Mouse (Mus musculus) liver, embryonic 15.5 days (tissue): ENCODE measurements around the gene Bcat2. TPM values are rescaled to one million over a fixed set of nuclear protein-coding genes. Genes with fewer than 3 reads are reported as not detected.

Source experiments
- ATAC-seq: fragments of 200-750 bp; cut with Nextera tagmentation; 2 replicates; pipeline ENCODE4 v1.8.0; 2017; ENCODE audit warnings: moderate number of reproducible peaks, mild to moderate bottlenecking, moderate library complexity; ENCODE audit not compliant: insufficient read depth
- H3K27ac ChIP-seq: fragments of 300-500 bp; sonication (generic); replicated peaks from 2 replicates; pipeline ENCODE4 v1.5.1; 2015; ENCODE audit warnings: mild to moderate bottlenecking, inconsistent platforms
- H3K27me3 ChIP-seq: fragments of 300-500 bp; sonication (generic); 2 replicates; pipeline ENCODE4 v1.6.1; 2015; ENCODE audit warnings: mild to moderate bottlenecking, inconsistent platforms
- H3K36me3 ChIP-seq: fragments of 300-500 bp; sonication (generic); replicated peaks from 2 replicates; pipeline ENCODE4 v1.6.1; 2015; ENCODE audit warnings: moderate library complexity, mild to moderate bottlenecking, inconsistent platforms
- H3K4me1 ChIP-seq: fragments of 300-500 bp; sonication (generic); replicated peaks from 2 replicates; pipeline ENCODE4 v1.6.1; 2015; ENCODE audit warnings: inconsistent platforms
- H3K4me2 ChIP-seq: fragments of 300-500 bp; sonication (generic); 2 replicates; pipeline ENCODE4 v1.6.1; 2015; ENCODE audit warnings: moderate library complexity, mild to moderate bottlenecking, inconsistent platforms
- H3K4me3 ChIP-seq: fragments of 300-500 bp; sonication (generic); replicated peaks from 2 replicates; pipeline ENCODE4 v1.5.1; 2015; ENCODE audit warnings: mild to moderate bottlenecking, inconsistent platforms
- H3K9ac ChIP-seq: fragments of 300-500 bp; sonication (generic); 2 replicates; pipeline ENCODE4 v1.6.1; 2015; ENCODE audit warnings: moderate library complexity, mild to moderate bottlenecking, inconsistent platforms
- H3K9me3 ChIP-seq: fragments of 300-500 bp; sonication (generic); replicated peaks from 2 replicates; pipeline ENCODE4 v1.6.1; 2016; ENCODE audit warnings: inconsistent platforms
- WGBS: fragments of 180-500 bp; shearing (Covaris S2); methylation state at CpG from one replicate; pipeline ENCODE4 v1.1.7; 2015; ENCODE audit warnings: mixed read lengths; ENCODE audit not compliant: insufficient replicate concordance; 5-methylcytosine and 5-hydroxymethylcytosine counted together
- polyA plus RNA-seq: library from polyadenylated mRNA; unstranded; fragments of >200 nt; fragmentation: Nextera tagmentation; extraction: Ambion mirVana; gene quantifications from 2 replicates; pipeline ENCODE4 v1.2.1, GENCODE M21; 2015

Bcat2 gene
- polyA plus RNA-seq, 1 experiment from 2014 or later: 46.3 TPM

DNA sequence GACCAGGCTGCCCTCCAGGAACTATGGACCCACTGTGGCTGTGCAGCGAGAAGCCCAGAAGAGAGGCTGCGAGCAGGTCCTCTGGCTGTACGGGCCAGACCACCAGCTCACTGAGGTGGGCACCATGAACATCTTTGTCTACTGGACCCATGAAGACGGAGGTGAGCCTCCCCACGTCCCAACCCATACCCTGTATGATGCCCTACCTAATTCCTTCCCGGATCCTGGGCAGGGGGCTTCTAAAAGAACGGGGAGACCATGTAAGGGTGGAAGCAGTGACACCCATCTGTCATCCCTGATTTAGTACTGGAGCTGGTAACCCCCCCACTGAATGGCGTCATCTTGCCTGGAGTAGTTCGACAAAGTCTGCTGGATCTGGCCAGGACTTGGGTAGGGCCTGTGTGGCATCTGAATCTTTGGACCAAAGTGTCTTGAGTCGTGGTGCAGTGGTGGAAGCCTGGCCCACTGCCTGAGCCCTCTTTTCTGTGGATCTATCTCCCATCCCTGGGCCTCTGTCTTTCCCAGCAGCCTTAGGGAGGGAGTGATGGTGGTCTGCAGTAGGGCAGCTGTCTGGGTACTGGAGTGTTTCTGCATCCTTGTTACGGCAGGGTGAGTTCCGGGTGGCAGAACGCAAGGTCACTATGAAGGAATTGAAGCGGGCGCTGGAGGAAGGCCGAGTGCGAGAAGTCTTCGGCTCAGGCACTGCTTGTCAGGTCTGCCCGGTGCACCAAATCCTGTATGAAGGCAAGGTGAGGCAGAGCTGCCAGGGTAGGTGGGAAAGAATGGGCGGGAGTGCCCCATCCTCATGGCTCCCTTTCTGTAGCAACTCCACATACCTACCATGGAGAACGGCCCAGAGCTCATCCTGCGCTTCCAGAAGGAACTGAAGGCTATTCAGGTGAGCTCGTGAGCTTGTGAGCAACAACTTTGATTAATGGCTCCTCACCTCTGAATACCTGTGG, 18.0 kb downstream of the Bcat2 start:
- Histone ChIP-seq H3K27me3 (no peaks in the 10 kb centered on the region), H3K36me3 (peaks cover 35% of the 10 kb centered on the region), H3K9ac (no peak overlapping the region), H3K4me2 (no peak overlapping the region), H3K4me3 (no peak overlapping the region), H3K27ac (no peak overlapping the region), H3K4me1 (peaks cover 19% of the 10 kb centered on the region), H3K9me3 (no peaks in the 10 kb centered on the region)
- no peak for ATAC-seq
- 82% methylated on average over 23 of the region's 23 CpGs for WGBS

DNA sequence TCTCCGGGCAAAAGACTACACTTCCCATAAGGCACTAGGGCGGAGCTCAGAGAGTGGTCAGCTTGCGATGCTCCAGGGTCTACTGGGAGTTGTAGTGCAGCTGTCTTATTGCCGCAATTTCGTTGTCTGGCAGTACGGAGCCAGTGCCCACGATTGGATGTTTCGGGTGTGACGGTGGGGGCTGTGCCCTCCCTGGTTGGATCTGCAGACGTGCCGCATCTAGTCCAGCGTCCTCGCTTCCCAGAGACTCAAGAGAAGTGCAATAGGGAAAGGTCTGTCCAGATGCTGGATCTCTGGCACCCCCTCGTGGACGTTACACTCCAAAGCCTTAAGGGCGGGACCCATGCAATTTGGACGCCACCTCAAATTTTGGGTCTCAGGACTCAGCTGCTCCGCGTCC, 19.2 kb downstream of the Bcat2 start:
- peak overlapping the region; percentile 50 for H3K4me3 ChIP-seq
- H3K36me3 ChIP-seq: peaks cover 29% of the 10 kb centered on the region
- ATAC-seq: peak; percentile 85
- 5% methylated on average over 19 of the region's 19 CpGs for WGBS
- peak overlapping the region; percentile 68 for H3K4me2 ChIP-seq
- H3K9me3 ChIP-seq: no peaks in the 10 kb centered on the region
- H3K9ac ChIP-seq: 0 out of 2 replicates have a peak overlapping the region, but pooled peaks have one; percentile 32
- no peaks in the 10 kb centered on the region for H3K27me3 ChIP-seq
- H3K27ac ChIP-seq: no peak overlapping the region
- peaks cover 21% of the 10 kb centered on the region for H3K4me1 ChIP-seq

DNA sequence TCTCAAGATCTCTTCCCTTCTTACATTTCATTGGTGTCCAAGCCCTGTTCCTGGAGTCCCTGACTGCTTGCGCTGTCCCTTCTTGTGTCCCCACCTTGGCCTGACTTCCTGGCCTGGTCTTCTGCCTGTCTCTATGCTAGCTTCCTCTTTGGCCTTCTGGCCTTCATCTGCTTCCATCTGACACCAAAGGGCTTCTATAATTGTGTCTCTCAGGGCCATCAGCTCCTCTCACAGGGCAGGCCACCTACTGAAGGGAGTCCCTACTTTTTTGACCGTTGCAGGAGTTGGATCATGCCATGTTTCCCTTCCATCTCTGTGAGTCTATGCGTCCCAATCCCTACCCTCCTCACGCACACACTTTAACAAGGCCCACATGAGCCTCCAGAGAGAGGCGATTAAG, 19.9 kb downstream of the Bcat2 start:
- Histone ChIP-seq H3K4me2 (peak overlapping the region; percentile 68), H3K36me3 (peaks cover 24% of the 10 kb centered on the region), H3K9ac (no peak overlapping the region), H3K4me3 (no peak overlapping the region), H3K27me3 (no peaks in the 10 kb centered on the region), H3K27ac (0 out of 2 replicates have a peak overlapping the region, but pooled peaks have one; percentile 25), H3K4me1 (peaks cover 21% of the 10 kb centered on the region), H3K9me3 (no peaks in the 10 kb centered on the region)
- WGBS: 79% methylated on average over 5 of the region's 5 CpGs
- ATAC-seq: no peak

DNA sequence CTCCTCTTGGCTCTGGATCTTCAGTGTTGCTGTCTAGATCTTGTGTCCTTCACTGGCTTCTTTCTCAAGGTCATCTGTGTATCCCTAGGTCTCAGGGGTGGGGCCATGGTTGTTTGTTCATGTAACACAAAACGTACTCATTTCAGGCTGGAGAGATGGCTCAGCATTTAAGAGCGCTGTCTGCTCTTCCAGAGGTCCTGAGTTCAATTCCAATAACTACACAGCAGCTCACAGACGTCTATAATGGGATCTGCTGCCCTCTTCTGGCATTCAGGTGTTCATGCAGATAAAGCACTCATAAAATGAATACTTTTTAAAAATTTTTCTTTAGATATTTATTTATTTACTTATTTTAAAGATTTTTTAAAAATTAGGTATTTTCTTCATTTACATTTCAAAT, 20.9 kb downstream of the Bcat2 start:
- WGBS: 51% methylated on average over 3 of the region's 3 CpGs
- no peak for ATAC-seq
- H3K27ac ChIP-seq: no peak overlapping the region
- H3K36me3 ChIP-seq: peaks cover 14% of the 10 kb centered on the region
- H3K4me1 ChIP-seq: peaks cover 21% of the 10 kb centered on the region
- H3K9ac ChIP-seq: no peak overlapping the region
- H3K27me3 ChIP-seq: no peaks in the 10 kb centered on the region
- no peaks in the 10 kb centered on the region for H3K9me3 ChIP-seq
- no peak overlapping the region for H3K4me2 ChIP-seq
- no peak overlapping the region for H3K4me3 ChIP-seq

DNA sequence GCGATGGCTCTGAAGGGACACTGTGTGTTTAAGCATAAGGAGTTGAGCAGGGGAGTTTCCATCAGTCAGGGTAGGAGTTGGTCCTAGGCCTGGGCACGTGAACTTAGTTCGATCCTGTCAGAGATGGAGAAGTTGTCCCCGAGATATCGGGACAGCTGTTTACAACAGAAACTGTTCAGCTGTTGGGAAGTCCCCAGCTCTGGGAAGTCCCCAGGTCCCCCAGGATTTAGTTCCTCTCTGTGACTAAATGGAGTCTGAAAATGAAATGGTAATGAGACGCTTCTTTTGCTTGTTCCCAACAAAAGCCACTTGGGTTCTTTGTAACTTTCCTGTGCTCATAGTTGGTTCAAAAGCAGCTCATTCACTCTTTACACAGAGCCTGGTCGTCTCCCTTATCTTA, 21.9 kb downstream of the Bcat2 start:
- no peak overlapping the region for H3K4me2 ChIP-seq
- WGBS: 56% methylated on average over 7 of the region's 7 CpGs
- no peaks in the 10 kb centered on the region for H3K27me3 ChIP-seq
- H3K36me3 ChIP-seq: peaks cover 11% of the 10 kb centered on the region; the same call in 1 of the 2 replicates
- no peak for ATAC-seq
- no peaks in the 10 kb centered on the region for H3K9me3 ChIP-seq
- H3K27ac ChIP-seq: no peak overlapping the region
- H3K9ac ChIP-seq: no peak overlapping the region
- H3K4me1 ChIP-seq: peaks cover 21% of the 10 kb centered on the region
- no peak overlapping the region for H3K4me3 ChIP-seq

DNA sequence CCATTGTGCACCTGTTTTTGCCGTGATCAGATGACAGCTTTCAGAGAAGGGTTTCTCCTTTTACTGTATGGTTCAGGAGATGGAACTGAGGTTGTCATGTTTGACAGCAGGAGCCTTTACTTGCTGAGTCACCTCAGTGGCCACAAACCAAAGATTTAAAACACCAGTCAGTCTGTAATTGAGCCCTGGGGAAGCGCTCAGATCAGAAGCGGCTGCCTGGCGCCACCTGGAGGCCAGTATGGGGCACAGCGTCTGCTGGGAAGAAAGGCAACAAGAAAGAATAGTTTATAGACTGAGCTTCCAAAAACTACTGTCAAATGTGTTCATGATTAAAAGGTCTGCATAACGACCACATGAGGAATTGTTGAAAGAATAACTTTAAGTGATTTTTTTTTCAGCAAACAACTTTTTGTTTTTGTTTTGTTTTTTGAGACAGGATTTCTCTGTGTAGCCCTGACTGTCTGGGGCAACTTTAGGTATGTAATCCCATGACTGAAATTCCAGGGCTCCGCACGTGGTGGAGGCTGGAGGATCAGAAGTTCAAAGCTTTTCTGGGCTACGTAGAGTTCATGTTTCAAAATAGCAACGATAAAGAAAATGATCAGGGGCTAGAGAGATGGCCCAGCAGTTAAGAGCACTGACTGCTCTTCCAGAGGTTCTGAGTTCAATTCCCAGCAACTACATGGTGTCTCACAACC, 23.3 kb downstream of the Bcat2 start:
- H3K27ac ChIP-seq: no peak overlapping the region
- 21% methylated on average over 10 of the region's 10 CpGs for WGBS
- no peak overlapping the region for H3K9ac ChIP-seq
- H3K27me3 ChIP-seq: no peaks in the 10 kb centered on the region
- no peak for ATAC-seq
- H3K9me3 ChIP-seq: no peaks in the 10 kb centered on the region
- H3K4me3 ChIP-seq: no peak overlapping the region
- no peak overlapping the region for H3K4me2 ChIP-seq
- H3K4me1 ChIP-seq: peaks cover 21% of the 10 kb centered on the region
- peaks cover 1% of the 10 kb centered on the region; the same call in 1 of the 2 replicates for H3K36me3 ChIP-seq

DNA sequence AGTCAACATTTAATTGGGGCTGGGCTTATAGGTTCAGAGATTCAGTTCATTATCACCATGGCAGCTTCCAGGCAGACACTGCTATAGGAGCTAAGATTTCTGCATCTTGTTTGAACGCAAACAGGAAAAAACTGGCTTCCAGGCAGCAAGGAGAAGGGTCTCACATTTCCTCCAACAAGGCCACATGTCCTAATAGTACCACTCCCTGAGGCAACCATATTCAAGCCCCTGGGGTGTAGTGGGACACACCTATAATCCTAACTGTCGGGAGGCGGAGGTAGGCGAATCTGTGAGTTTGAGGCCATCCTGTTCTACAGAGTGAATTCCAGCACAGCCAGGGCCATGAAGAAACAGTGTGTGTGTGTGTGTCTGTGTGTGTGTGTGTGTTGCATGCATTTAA, 25.2 kb downstream of the Bcat2 start:
- no peak for ATAC-seq
- 68% methylated on average over 4 of the region's 4 CpGs for WGBS
- H3K9me3 ChIP-seq: no peaks in the 10 kb centered on the region
- no peak overlapping the region for H3K4me2 ChIP-seq
- no peak overlapping the region for H3K9ac ChIP-seq
- H3K27ac ChIP-seq: no peak overlapping the region
- no peak overlapping the region for H3K4me3 ChIP-seq
- no peaks in the 10 kb centered on the region for H3K36me3 ChIP-seq
- no peaks in the 10 kb centered on the region for H3K27me3 ChIP-seq
- H3K4me1 ChIP-seq: peaks cover 12% of the 10 kb centered on the region

DNA sequence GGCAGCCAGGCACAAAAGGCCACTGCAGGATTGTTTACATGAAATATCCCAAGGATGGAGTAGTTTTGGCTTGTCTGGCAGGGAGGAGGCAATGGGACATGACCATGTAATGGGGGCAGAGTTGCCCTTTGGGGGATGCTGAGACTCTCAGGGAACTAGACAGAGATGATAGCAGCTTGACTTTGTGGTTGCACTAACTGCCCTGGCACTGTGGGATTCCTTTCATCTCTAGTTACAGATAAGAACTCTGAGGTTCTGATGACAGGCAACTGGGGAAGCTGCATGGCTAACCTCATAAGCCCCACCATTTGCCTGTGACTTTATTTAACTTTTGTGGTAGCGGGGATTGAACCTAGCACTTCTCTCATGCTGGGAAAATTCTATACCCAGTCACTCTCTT, 26.2 kb downstream of the Bcat2 start:
- no peak for ATAC-seq
- H3K4me2 ChIP-seq: no peak overlapping the region

DNA sequence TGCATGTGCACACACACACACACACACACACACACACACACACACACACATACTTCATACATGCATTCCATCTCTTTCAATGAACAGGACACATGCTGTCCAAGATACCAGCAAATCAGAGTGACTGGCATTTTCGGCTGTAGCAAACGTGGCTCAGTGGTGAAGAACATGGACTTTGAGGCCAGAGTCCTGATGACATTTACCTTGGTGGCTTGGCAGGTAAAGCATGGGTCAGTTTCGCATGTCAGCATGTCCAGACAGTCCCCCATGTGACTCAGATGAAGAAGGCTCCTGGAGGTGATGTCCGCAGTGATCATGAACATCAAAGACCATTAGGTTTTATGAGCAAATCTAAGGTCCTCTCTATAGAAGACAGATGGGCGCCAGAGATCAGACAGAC, 27.1 kb downstream of the Bcat2 start:
- ATAC-seq: no peak
- 65% methylated on average over 5 of the region's 5 CpGs for WGBS

More for the DNA sequence above, 26.2 kb downstream of the Bcat2 start:
- H3K36me3 ChIP-seq: no peaks in the 10 kb centered on the region
- H3K27me3 ChIP-seq: no peaks in the 10 kb centered on the region
- 32% methylated on average over 1 of the region's 1 CpGs for WGBS
- no peaks in the 10 kb centered on the region for H3K9me3 ChIP-seq
- H3K27ac ChIP-seq: no peak overlapping the region
- H3K4me1 ChIP-seq: peaks cover 11% of the 10 kb centered on the region
- no peak overlapping the region for H3K4me3 ChIP-seq
- H3K9ac ChIP-seq: no peak overlapping the region

DNA sequence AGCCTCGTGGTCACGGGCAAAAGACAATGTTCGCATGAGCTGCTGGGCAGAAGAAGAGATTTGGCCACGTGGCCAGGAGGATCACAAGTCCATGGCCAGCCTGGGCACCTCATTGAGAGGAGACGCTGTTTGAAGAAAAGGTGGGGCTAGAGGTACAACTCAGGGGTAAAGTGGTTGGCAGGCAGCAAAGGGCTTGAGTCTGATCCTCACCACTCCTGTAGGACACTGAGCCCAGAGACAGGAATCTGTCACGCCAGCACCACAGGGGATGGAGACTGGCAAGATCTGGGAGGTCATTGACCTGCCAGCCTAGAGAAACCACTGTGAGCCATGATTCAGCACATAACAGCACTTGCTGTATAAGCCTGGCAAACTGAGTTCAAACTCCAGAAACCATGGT, 27.6 kb downstream of the Bcat2 start:
- Histone ChIP-seq H3K4me1 (peaks cover 9% of the 10 kb centered on the region), H3K9ac (no peak overlapping the region), H3K4me2 (no peak overlapping the region), H3K27ac (no peak overlapping the region), H3K4me3 (no peak overlapping the region), H3K27me3 (no peaks in the 10 kb centered on the region), H3K9me3 (no peaks in the 10 kb centered on the region), H3K36me3 (no peaks in the 10 kb centered on the region)
- ATAC-seq: no peak
- WGBS: 73% methylated on average over 6 of the region's 6 CpGs

More for the DNA sequence above, 27.1 kb downstream of the Bcat2 start:
- Histone ChIP-seq H3K4me2 (no peak overlapping the region), H3K4me1 (peaks cover 11% of the 10 kb centered on the region), H3K9ac (no peak overlapping the region), H3K27ac (no peak overlapping the region), H3K9me3 (no peaks in the 10 kb centered on the region), H3K27me3 (no peaks in the 10 kb centered on the region), H3K36me3 (no peaks in the 10 kb centered on the region), H3K4me3 (no peak overlapping the region)
